Mouse (Mus musculus): ENCODE measurements around the gene Cggbp1.
A peak's percentile ranks its signal among the peaks of the same experiment; 100 is the strongest.
"Not testable (repeated sequence)": the region's sequence is repeated elsewhere in the genome, so short reads cannot be mapped to it uniquely, and the experiment has no call there.

Gene Cggbp1

DNA sequence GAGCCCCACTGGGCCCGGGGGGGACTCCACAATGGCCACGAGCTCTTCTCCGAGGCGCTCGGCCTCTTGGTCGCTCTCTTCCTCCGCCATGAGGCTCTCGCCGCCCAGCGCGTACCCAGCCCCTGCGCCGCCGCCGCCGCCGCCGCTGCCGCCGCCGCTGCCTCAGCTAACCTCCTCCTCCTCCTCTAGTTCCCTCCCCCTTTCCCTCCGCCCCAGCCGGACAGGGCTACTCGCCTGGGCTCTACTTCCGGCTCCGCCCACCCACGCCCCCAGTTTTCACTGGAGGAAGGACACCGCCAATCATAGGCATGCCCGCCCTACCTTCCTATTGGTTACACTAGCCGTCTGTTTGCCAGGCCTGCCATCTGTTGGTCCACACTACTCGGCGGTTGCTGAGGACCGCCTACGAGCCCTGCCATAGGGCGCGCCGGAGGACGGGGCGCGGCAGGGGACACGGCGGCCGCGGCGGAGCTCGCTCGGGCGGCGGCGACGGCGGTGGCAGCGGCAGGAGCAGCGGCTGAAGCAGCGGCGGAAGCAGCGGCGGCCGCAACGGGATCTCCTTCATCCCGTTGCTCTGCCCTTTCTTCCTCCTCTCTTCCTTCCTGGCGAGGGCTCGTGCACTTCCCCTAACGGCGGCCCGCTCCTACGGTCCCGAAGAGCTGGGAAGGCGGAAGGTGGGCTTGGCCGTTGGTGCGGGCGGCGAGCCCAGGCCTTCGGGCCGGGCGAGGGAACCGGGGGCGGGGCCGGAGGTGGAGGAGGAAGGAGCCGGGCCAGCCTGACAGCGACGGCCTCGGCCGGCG lies at the start of gene Cggbp1, which contains the start of gene Zfp654:
TSS of gene Cggbp1 (plus strand) at position 434 of the 800 bp plus-strand sequence.
TSS of gene Zfp654 (minus strand) at position 90 of the 800 bp plus-strand sequence.
- DNase-seq (ENCODE audit: low spot score) = peak; percentile 99

DNA sequence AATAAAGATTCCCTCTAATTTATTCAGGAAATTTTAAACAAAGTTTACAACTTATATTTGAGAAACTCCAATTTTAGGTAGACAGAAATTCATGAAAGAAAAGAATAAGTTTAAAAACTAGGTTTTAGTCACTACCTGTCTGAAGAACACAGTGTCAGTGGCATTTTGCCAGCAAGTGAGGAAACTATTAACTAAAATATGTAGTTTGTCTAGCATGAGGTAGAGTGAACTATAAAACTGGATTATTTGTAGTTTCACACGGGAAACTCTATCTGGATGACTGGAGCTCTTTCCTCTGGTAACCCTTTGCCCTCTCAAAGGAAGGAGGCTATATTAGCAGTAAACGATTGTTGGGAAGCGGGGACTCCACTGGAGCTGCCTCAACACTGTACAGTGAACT lies 48.8 kb upstream of the Cggbp1 start:
- DNase-seq (ENCODE audit: low spot score) = no peak

DNA sequence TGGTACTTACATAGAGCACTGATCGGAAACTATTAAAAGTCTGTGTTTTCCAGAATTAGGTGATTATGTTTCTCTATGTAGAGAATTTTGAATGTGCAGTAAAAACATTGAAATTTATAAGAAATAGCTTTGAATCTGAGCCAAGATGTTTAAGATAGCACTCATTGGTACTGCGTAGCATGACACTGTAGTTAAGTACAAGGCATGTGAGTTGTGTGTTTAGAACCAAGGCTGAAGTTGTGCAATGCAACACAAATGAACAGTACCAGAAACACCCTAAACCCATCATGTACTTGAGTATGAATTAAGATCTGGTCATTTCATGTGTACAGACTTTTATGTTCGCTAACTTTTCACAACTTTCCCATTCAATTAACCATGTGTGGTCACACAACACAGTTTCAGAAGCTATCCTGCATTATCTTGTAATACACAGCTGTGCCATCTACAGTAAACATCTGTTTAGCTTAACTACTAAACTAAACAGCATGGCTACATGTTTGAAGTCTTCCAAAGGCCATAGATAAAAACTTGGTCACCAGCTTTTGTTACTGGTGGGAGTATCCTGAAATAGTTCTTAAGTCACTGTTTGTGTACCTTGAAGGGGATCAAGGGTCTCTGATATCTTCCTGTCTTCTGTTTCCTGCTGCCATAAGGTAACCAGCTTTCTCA lies 34.6 kb upstream of the Cggbp1 start:
- DNase-seq (ENCODE audit: low spot score) = no peak

DNA sequence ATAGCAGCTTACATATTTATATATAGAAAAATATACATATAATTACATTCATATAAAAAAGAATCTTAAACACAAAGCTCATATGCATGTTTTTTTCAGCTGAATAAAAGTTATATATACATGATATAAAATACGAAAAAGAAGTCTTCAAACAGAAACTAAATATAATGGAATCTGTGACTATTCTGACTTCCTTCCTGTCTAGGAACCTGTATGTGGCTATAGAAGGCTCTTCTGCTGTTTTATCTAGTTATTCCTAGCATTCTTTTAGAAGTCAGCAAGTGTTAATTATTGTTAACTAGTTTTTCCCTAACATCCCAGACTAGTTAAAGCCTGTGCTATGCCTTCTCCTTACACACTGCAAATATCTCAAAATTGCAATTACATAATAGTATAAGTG lies 27.9 kb upstream of the Cggbp1 start:
- DNase-seq (ENCODE audit: low spot score) = no peak

DNA sequence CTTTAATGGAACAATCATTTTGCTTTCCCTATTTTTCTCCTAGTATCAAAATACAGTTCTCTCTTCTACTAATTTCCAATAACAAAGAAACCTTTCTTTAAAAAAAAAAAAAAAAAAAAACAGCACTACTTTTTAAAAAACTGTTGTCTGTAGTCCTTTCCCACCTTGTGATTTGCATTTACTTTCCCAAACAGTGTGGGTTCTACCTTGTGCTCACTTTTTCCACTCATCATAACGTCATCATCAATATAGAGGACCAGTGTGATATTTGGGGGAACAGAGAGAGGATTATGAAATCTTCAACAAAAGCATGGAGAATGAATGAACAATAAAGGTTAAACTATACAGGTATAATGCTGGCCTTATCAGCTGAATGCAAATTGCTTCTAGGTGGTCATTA lies 27.3 kb upstream of the Cggbp1 start:
- DNase-seq (ENCODE audit: low spot score) = no peak

DNA sequence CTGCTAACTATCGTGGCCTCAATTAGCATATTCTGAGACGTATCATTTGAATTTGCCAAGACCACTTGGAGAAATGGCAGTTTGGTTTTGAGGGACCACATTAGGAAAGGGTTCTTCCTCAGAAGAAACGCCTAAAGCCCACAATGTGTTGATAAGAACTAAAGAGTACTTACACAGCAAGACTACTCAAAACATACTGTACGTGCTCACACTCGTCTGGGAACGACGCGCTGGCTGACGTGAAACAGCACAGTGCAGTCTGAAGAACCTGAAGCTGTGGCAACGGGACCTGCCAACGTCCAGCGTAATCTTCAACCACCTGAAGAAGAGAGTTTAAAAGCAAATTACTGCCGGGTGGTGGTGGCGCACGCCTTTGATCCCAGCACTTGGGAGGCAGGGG lies 21.5 kb upstream of the Cggbp1 start:
- no peak for DNase-seq (ENCODE audit: low spot score)

DNA sequence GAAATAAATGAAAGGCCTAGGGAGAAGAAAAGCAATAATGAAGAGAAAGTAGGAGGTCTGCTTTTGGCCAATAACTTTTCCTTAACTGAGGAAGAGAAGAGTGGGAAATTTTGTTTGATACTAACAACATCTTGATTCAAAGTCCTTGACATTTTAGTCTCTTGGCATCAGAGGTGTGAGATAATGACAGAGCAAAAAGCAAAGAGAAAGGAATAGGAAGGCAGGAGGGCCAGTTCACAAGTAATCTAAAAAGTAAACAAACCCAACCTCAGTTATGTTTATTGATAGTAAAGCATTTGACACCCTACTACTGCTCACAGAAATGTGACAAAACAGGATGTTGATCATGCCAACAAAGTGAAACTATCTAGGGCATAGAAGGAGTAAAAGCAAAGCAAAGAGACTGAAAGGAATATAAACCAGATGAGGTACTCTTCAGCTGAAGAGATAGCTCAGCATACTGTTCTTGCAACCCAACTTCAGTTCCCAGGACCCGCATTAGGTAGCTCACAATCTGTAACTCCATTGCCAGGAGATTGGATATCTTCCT lies 15.7 kb upstream of the Cggbp1 start:
- no peak for DNase-seq (ENCODE audit: low spot score)

DNA sequence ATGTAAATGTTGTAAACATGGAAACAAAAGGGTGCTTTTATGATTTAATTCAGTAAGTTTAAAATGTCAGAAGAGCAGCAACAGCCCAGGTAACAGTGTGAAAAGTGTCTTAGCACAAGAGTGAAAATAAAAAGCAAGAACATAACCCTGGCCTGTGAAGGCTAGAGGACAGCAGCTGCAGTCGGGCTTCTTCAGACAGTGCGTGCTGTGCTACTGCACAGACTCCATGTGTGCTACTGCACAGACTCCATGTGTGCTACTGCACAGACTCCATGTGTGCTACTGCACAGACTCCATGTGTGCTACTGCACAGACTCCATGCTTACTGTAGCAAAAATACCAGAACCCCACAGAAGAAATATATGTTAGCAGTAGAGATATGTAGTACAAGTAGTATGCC lies 15.1 kb upstream of the Cggbp1 start:
- DNase-seq (ENCODE audit: low spot score) = no peak

DNA sequence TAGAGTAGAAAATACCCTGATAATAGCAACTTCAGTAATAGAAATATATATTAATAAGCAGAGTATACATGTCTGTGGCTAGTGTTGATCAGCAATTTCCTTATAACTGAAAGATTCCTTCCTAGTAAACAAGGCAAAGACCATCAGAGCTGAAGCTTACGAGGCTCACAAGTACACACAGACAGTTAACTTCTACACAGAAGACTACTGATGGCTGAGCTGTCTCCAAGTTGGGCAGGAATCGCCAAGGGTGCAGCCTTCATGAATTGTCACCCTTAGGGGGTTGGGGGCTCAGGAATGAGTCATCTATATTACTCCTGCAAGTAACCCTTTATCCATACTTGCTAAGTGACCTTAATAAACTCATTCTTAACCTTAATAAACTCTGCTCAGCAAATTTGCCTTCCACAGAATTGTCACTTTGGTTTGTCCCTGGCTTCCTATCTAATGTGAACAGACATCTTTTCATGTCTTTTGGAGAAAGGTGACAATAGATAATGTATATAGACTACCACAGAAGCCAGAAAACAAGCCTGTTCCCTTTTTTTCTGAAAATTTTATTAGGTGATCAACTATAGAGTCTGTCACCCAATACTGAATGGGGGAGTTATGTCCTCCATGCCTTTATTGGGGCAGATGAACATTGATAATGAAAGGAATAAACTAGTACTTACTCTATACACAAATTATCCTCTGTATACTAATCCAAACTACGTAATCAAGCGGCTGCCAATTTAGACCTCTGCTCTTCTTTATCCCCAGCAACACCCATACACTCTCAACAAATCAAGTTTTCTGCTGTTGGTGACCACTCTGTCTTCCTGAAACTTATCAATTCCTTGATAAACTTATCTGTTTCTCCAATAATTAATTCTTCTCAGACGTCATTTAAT lies 10.1 kb upstream of the Cggbp1 start:
- DNase-seq (ENCODE audit: low spot score) = no peak

DNA sequence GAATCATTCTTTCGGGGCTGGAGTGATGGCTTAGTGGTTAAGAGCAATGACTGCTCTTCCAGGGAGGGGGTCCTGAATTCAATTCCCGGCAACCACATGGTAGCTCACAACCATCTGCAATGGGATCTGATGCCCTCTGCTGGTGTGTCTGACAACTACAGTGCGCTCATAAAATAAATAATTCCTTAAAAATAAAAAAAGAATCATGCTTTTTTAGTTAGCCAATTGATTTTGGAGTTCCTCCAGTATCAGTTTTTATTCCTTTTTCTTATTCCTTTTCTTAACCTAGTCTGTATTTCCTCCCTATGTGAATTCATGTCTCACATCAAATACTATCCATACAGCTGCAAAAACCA lies 9.4 kb upstream of the Cggbp1 start:
- DNase-seq (ENCODE audit: low spot score) = no peak

DNA sequence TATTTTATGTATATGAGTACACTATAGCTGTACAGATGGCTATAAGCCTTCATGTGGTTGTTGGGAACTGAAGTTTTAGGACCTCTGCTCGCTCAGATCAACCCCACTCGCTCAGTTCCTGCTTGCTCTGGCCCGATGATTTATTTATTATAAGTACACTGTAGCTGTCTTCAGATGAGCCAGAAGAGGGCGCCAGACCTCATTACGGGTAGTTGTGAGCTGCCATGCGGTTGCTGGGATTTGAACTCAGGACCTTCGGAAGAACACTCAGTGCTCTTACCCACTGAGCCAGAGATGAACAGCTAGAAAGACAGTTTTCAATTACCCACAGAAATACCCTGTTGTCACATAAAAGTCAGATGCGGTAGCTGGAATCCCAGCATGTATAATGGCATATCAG lies 5.8 kb upstream of the Cggbp1 start:
- no peak for DNase-seq (ENCODE audit: low spot score)

DNA sequence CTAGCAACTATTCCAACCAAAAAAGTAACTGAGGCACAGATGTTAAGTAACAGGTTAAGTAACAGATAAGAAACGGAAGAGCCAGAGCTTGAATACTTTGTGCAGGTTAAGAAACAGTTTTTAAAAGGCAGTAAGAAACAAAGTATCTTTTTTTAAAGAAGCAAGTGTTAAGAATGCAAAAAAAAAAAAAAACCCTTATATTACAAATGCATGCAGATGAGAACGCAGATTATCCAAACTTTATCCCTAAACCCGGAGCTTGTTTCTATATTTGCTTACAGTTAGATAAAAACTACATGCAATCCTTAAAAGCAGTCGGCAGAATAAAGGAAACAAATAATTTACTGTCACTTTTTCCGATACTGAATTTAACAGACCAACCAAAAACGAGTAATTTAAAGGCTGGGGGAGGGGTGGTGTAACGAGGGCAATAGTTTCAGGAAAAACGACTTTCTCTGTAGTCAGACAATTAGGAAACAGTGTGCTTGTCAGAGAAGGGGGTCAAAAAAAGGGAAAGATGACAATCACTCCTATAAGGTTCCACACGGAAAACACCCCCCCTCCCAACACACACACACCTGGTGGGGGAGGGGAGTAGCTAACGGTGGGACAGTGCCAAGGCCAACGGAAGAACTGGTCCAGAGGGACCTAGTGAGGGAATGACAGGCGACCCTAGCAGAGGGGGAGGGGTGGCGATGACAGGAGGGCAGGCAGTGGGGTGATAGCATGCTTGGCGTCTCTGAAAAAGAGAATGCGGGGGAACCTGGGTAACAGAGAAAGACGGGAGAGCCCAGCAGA lies 1.3 kb upstream of the Cggbp1 start:
- peak; percentile 21 for DNase-seq (ENCODE audit: low spot score)

DNA sequence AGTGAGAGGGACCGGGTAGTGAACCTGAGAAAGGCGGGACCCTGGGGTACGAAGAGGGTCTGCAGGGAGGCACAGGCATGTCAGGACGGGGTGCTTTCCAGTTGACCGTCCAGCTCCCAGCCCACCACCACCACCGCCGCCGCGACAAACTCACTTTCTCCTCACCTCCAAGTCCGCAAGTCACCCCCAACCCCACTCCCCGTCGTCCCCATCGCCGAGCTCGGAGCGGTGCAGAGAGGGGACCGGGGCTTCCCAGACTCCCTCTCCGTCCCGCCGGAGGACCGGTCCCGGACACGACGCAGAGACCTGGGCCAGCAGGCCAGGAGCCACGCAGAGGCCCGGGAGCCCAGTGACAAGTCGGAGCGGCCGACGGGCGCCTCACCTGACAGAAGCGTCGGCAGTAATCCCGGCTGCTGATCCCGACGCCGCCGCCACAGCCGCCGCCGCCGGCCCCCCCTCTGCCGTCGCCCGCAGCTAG lies 672 bp upstream of the Cggbp1 start:
- no peak for DNase-seq (ENCODE audit: low spot score)

DNA sequence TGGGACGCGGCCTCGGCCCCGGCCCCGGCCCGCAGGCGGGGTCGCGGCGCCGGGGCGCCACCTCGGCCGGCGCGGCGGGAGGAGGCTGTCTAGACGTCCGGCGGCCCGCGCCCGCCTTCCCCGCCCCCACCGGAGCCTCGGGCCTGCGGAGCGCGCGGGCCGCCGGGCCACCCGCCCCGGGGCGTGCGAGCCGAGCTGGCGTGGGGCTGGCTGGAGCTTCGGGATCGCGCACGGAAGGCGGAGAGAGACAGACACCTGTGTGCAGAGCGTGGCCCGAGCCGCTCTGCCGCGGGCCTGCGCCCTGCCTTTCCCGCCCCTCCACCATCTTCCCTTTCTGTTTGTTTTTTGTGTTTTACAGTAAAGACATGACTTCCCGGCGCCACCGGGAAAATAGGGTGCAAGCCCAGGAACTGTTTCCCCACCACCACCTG lies 660 bp downstream of the Cggbp1 start:
- DNase-seq (ENCODE audit: low spot score) = peak; percentile 49

DNA sequence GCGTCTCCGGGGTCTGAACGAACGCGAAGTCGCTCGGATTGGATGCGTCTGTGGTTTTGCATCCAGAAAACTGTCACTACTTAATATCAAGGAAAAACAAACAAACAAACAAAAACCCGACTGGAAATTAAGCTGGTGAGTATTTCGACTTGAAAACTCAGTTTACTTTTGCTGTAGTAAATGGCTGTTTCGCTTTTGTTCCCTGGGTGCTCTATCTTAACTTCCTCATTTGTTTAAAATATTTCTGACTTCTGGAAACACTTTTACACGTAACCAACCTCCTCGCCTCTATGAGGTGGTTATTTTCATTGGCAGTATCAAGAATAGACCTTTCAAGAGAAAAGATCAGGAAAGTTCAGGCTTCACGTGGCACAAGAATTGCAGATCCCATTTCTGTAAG lies 1.1 kb downstream of the Cggbp1 start:
- no peak for DNase-seq (ENCODE audit: low spot score)

DNA sequence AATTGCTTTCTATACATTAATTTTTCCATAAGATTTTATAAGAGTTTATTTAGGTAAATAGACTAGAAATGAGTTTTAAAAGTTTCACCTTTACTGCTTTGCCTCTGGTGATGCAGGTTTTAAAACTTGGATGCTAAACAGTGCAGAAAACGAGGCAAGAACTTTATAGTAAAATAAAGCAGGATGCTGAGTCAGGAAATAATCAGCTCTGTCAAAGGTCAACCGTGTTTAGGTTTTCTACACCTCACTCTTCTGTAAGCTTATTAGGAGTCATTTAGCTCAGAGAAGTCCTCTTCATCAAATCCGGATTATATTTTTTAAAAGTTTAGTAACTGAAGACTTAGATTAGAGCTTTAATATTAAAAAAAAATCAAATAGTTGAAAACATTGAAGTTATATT lies 5.2 kb downstream of the Cggbp1 start:
- no peak for DNase-seq (ENCODE audit: low spot score)

DNA sequence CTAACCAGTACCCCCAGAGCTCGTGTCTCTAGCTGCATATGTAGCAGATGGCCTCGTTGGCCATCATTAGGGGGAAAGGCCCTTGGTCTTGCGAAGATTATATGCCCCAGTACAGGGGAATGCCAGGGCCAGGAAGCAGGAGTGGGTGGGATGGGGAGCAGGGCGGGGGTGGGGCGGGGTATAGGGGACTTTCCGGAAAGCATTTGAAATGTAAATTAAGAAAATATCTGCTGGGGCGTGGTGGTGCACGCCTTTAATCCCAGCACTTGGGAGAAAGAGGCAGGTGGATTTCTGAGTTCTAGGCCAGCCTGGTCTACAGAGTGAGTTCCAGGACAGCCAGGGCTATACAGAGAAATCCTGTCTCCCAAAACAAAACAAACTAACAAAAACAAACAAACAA lies 14.0 kb downstream of the Cggbp1 start:
- not testable (repeated sequence) for DNase-seq (ENCODE audit: low spot score)

DNA sequence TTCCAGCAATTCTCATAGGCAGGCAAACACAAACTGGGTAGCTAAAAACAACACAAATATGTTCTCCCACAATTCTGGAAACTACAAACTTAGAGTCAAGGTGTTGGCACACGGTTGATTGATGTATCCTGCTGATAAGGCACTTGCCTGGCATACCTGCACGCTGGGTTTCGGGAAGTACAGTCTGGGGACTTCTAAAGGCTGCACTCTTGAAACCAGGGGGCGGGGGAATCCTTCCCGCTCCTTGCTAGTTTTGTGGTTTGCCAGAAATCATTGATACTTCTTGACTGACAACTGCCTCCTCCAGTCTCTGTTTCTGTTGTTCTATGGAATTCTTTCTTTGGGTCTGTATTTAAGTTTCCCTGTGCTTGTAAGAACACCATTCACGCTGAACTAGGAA lies 16.8 kb downstream of the Cggbp1 start:
- DNase-seq (ENCODE audit: low spot score) = no peak

DNA sequence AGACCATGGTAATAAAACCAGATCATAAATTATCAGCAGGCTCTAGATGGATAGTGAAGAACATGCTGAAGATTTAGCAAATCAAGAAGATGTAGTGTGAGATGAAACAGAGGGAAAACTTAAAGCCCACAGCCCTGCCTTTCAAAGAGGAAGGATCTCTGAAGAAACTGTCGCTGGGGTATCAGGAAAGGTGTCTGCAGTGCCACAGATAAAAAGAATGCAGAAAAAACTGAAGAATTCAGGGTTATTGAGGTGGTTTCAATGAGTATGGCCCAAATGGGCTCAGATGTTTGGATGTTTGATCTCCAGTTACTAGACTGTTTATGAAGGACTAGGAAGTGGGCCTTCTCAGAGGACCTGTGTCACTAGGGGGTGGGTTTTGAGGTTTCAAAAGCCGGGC lies 17.8 kb downstream of the Cggbp1 start:
- DNase-seq (ENCODE audit: low spot score) = no peak

DNA sequence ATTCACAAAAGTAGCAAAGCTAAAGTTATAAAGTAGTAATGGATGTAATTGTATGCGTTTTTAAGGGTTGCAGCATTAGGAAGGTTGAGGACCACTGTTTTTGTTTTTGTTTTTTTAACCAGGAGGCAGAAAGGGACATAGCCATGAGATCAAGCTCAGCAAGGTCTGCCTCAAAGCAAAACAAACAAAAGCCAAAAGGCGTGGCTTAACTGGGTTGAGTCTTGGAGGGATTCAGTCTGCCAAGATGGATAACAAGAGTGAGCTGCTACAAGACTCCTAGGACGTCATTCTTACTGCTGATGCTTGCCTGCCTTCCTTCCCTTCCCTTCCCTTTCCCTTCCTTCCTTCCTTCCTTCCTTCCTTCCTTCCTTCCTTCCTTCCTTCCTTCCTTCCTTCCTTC lies 20.5 kb downstream of the Cggbp1 start:
- peak; percentile 35 for DNase-seq (ENCODE audit: low spot score)

DNA sequence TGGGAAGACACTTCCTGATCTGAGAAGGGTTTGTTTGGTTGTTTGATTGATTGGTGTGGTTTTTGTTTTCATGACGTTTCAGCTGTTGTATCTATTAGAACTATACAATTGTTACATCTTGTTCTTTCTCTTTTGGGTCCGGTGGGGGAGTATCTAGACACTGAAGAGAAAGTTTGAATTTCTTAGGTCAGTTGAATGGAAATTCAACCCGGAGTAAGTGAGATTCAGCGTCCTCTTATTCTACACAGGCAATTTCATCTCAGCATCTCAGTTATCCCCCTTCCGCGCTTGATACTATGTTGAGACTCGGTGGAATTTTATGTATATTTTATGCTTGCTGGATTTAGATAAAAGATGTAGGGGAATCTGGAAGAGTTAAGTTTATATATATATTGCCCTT lies 21.0 kb downstream of the Cggbp1 start:
- no peak for DNase-seq (ENCODE audit: low spot score)
